Mouse (Mus musculus) CH12.LX (cell line): Measurements from ENCODE around the gene Traf5. TPM values are rescaled to one million over a fixed set of nuclear protein-coding genes. Genes with fewer than 3 reads are reported as not detected.

ENCODE experiments used
- DNase-seq: peaks from one replicate; pipeline ENCODE4 v3.0.0-alpha.2; 2013; ENCODE audit errors: extremely low read depth
- H3K27ac ChIP-seq: 2 replicates; pipeline ENCODE4 v1.5.1; 2012; ENCODE audit warnings: low read depth, mild to moderate bottlenecking, control low read depth, moderate library complexity; ENCODE audit not compliant: insufficient read depth
- H3K27me3 ChIP-seq: replicated peaks from 2 replicates; pipeline ENCODE3; 2012; ENCODE audit warnings: inconsistent platforms
- H3K36me3 ChIP-seq, 2 experiments: replicated peaks in 1 of 2; 2 replicates each; pipeline versions ENCODE3 to v1.6.1; 2012; ENCODE audit warnings: inconsistent platforms in 1 of 2, low read length in 1 of 2, mild to moderate bottlenecking in 1 of 2, mixed read lengths in 1 of 2, moderate library complexity in 1 of 2; ENCODE audit not compliant: control insufficient read depth in 1 of 2, insufficient read depth in 1 of 2
- H3K4me1 ChIP-seq, 2 experiments: 2 replicates each; pipeline ENCODE4 v1.6.1; 2012; ENCODE audit warnings: inconsistent platforms in 1 of 2, moderate library complexity in 1 of 2; ENCODE audit not compliant: insufficient read depth in 2 of 2, control insufficient read depth in 1 of 2
- H3K4me2 ChIP-seq: 2 replicates; pipeline ENCODE4 v1.6.1; 2012; ENCODE audit warnings: low read depth, mild to moderate bottlenecking, control low read depth; ENCODE audit not compliant: poor library complexity, insufficient read depth, severe bottlenecking
- H3K4me3 ChIP-seq, 3 experiments: fragments of 150-350 bp in 1 of 3; sonication (generic) in 1 of 3; replicated peaks in 1 of 3; 2 replicates each; pipeline versions ENCODE3 to v1.5.1; 2011 to 2012; ENCODE audit warnings: low read depth in 2 of 3, low read length in 2 of 3, mild to moderate bottlenecking in 2 of 3, moderate library complexity in 2 of 3, control low read depth in 1 of 3, improper control_type of control experiment in 1 of 3, inconsistent platforms in 1 of 3, mixed read lengths in 1 of 3; ENCODE audit not compliant: poor library complexity in 1 of 3
- H3K79me2 ChIP-seq: replicated peaks from 2 replicates; pipeline ENCODE4 v1.6.1; 2012; ENCODE audit warnings: mild to moderate bottlenecking, moderate library complexity; ENCODE audit not compliant: control insufficient read depth, poor library complexity, insufficient read depth, severe bottlenecking; ENCODE audit errors: extremely low read depth
- H3K9ac ChIP-seq: 2 replicates; pipeline ENCODE4 v1.6.1; 2012; ENCODE audit warnings: low read depth, mild to moderate bottlenecking, control low read depth, moderate library complexity; ENCODE audit not compliant: insufficient read depth
- H3K9me3 ChIP-seq: replicated peaks from 2 replicates; pipeline ENCODE3; 2012; ENCODE audit warnings: low read length, inconsistent platforms, mixed read lengths
- JUND ChIP-seq: conservative IDR thresholded peaks from 2 replicates; pipeline ENCODE4 v1.6.1; 2011; ENCODE audit warnings: low read depth, low read length, improper control_type of control experiment
- dilution Hi-C: fragments of 300-500 bp; cut with MboI; formaldehyde crosslinking; loops from 2 replicates; pipeline ENCODE4 v1.14.3; 2020; ENCODE audit warnings: low sequenced_read_pairs; ENCODE audit not compliant: extremely low pct_unique_long_range_greater_than_20kb, extremely low pct_ligation_motif_present
- in situ Hi-C: fragments of 300-500 bp; cut with MboI; formaldehyde crosslinking; loops from 3 replicates; pipeline ENCODE4 v1.14.3; 2019; ENCODE audit warnings: low sequenced_read_pairs, low pct_ligation_motif_present, low pct_unique_long_range_greater_than_20kb, mixed read lengths
- polyA plus RNA-seq: library from polyadenylated mRNA; unstranded; fragments of >175 nt; gene quantifications from 2 replicates; pipeline ENCODE4 v1.2.1, GENCODE M21; 2012; ENCODE audit warnings: low read depth; ENCODE audit not compliant: insufficient read length
- total RNA-seq, 2 experiments: library from RNA; depleted of rRNA; stranded (reverse); fragments of 300-350 nt in 1 of 2; fragments of >200 nt in 1 of 2; gene quantifications; 2 replicates each; pipeline ENCODE4 v1.2.3; 2012 to 2014

Traf5 gene
- total and polyA plus RNA-seq, 3 experiments: 21.3 to 38.7 (median 32.3) TPM

GRCm38 (mm10) chr1:191947796-191948195 is 144.6 kb downstream of the Traf5 start:
- no peaks in the 10 kb centered on the region for H3K79me2 ChIP-seq
- no peak overlapping the region for H3K4me2 ChIP-seq
- no peaks in the 10 kb centered on the region for H3K27me3 ChIP-seq
- no peak overlapping the region for H3K9ac ChIP-seq
- no peaks in the 10 kb centered on the region for H3K9me3 ChIP-seq
- TF ChIP-seq JUND: no peak
- H3K27ac ChIP-seq: no peak overlapping the region
- in situ Hi-C loops: no loop called here
- H3K4me1 ChIP-seq: peaks cover 18 to 47% of the 10 kb centered on the region in 2 experiments
- dilution Hi-C loops: no loop called here
- no peak for DNase-seq
- no peak overlapping the region for H3K4me3 ChIP-seq
- no peaks in the 10 kb centered on the region for H3K36me3 ChIP-seq

Other genes starting within 250 kb of the Traf5 start
- 4.5 and 4.6 TPM in 2 replicates for gene Slc30a1, start 185.8 kb downstream of the Traf5 start, total RNA-seq (2012; rRNA removed)
- gene Slc30a1, start 185.8 kb downstream of the Traf5 start, total RNA-seq (2014; rRNA removed): 8.9 and 9.4 TPM in 2 replicates
- 12.7 and 15.8 TPM in 2 replicates for gene Slc30a1, start 185.8 kb downstream of the Traf5 start, polyA plus RNA-seq
- gene Rd3, start 115.2 kb downstream of the Traf5 start, total RNA-seq (2012; rRNA removed): 0.25 and 0.29 TPM in 2 replicates
- 0.47 and 0.58 TPM in 2 replicates for gene Rd3, start 115.2 kb downstream of the Traf5 start, total RNA-seq (2014; rRNA removed)
- gene Rd3, start 115.2 kb downstream of the Traf5 start, polyA plus RNA-seq: 0.44 and 0.55 TPM in 2 replicates
- 2.5 and 3.1 TPM in 2 replicates for gene Rcor3, start 45.5 kb upstream of the Traf5 start, total RNA-seq (2012; rRNA removed)
- 1.5 and 1.6 TPM in 2 replicates for gene Rcor3, start 45.5 kb upstream of the Traf5 start, total RNA-seq (2014; rRNA removed)
- gene Rcor3, start 45.5 kb upstream of the Traf5 start, polyA plus RNA-seq: 3.9 and 4.4 TPM in 2 replicates
- not detected in 2 replicates for gene Kcnh1, start 98.2 kb upstream of the Traf5 start, total RNA-seq (2012; rRNA removed)
- not detected in 2 replicates for gene Kcnh1, start 98.2 kb upstream of the Traf5 start, total RNA-seq (2014; rRNA removed)
- gene Kcnh1, start 98.2 kb upstream of the Traf5 start, polyA plus RNA-seq: not detected in 2 replicates